Mouse (Mus musculus) frontal cortex, postnatal 36 days (tissue): ENCODE data around the gene Sc5d.

Source experiments
- DNase-seq, 2 experiments: peaks; one replicate each; pipeline ENCODE4 v3.0.0; 2022; ENCODE audit warnings: low spot score in 2 of 2

Gene Sc5d

GRCm38 (mm10) chr9:42264145-42264544, at the start of gene Sc5d:
Gene Sc5d, minus strand, starts transcription at chr9:42264256.
- DNase-seq, result peak; percentile 90 to 96

- DNase-seq, result no peak
Measured at GRCm38 (mm10) chr9:42311311-42311710, 47.3 kb upstream of the Sc5d start.

- no peak for DNase-seq
Measured at GRCm38 (mm10) chr9:42303894-42304293, 39.8 kb upstream of the Sc5d start.

- DNase-seq, result no peak
Measured at GRCm38 (mm10) chr9:42301082-42301633, 37.1 kb upstream of the Sc5d start.

GRCm38 (mm10) chr9:42296297-42296922, 32.4 kb upstream of the Sc5d start:
- no peak for DNase-seq

- no peak for DNase-seq
Measured at GRCm38 (mm10) chr9:42294131-42294530, 30.1 kb upstream of the Sc5d start.

GRCm38 (mm10) chr9:42293596-42293995, 29.5 kb upstream of the Sc5d start:
- DNase-seq, result no peak

- no peak for DNase-seq
Measured at GRCm38 (mm10) chr9:42293051-42293450, 29.0 kb upstream of the Sc5d start.

- no peak for DNase-seq
Measured at GRCm38 (mm10) chr9:42279676-42280075, 15.6 kb upstream of the Sc5d start.

- DNase-seq, result no peak
Measured at GRCm38 (mm10) chr9:42278046-42278445, 14.0 kb upstream of the Sc5d start.

- no peak for DNase-seq
Measured at GRCm38 (mm10) chr9:42277606-42278005, 13.6 kb upstream of the Sc5d start.

GRCm38 (mm10) chr9:42277162-42277561, 13.1 kb upstream of the Sc5d start:
- no peak for DNase-seq

GRCm38 (mm10) chr9:42275761-42276145, 11.7 kb upstream of the Sc5d start:
- no peak for DNase-seq

GRCm38 (mm10) chr9:42275027-42275760, 11.1 kb upstream of the Sc5d start:
- DNase-seq, result peak in 1 of 2 experiments; percentile 34

GRCm38 (mm10) chr9:42273682-42274296, 9.7 kb upstream of the Sc5d start:
- DNase-seq, result no peak

- no peak for DNase-seq
Measured at GRCm38 (mm10) chr9:42273174-42273573, 9.1 kb upstream of the Sc5d start.

- DNase-seq, result no peak
Measured at GRCm38 (mm10) chr9:42272690-42273089, 8.6 kb upstream of the Sc5d start.

- no peak for DNase-seq
Measured at GRCm38 (mm10) chr9:42271456-42271855, 7.4 kb upstream of the Sc5d start.

GRCm38 (mm10) chr9:42270617-42271016, 6.6 kb upstream of the Sc5d start:
- DNase-seq, result no peak

GRCm38 (mm10) chr9:42270081-42270480, 6.0 kb upstream of the Sc5d start:
- DNase-seq, result no peak

- DNase-seq, result no peak
Measured at GRCm38 (mm10) chr9:42268371-42268770, 4.3 kb upstream of the Sc5d start.

GRCm38 (mm10) chr9:42265309-42265708, 1.3 kb upstream of the Sc5d start:
- no peak for DNase-seq

- peak; percentile 16 to 20 for DNase-seq
Measured at GRCm38 (mm10) chr9:42263709-42264111, 346 bp downstream of the Sc5d start.
